Comparison of ENCODE assay signal across 18 mouse cellular contexts in genomic region chr4:107211465-107211864, GRCm38 (mm10). TPM values are rescaled to one million over a fixed set of nuclear protein-coding genes. Genes with fewer than 3 reads are reported as not detected.
DNase-seq lines count a peak whose midpoint lies in the region; ATAC-seq and TF ChIP-seq lines count a peak whose summit lies in the region.
"Had no signal": no experiment of that assay in that cellular context is flagged by ENCODE, and none has a peak within 500 bp of the region (broad histone marks: within the 10 kb centered on the region; RNA-seq: fewer than 3 reads in every experiment).

No protein-coding gene starts in this region.

- no peaks in the 10 kb centered on the region for H3K27me3 ChIP-seq in midbrain, postnatal 0 days (ENCODE audit: insufficient read depth, low read length)
- H3K27me3 ChIP-seq: forebrain, embryonic 15.5 days; limb, embryonic 15.5 days; neural tube, embryonic 12.5 days had no signal

- H3K36me3 ChIP-seq in midbrain, postnatal 0 days (ENCODE audit: insufficient read depth, low read length): peaks cover 15% of the 10 kb centered on the region

- ATAC-seq in midbrain, postnatal 0 days (ENCODE audit: low FRiP score): no peak
- ATAC-seq: activated CD4-positive, CD25-positive, alpha-beta regulatory T cell, adult 4 months; forebrain, embryonic 15.5 days; hindbrain, embryonic 16.5 days had no signal

- DNase-seq in left cerebral cortex, postnatal 10 days (ENCODE audit: extremely low spot score in 1 of 2, low spot score in 2 of 2): peak; percentile 20 to 45
- DNase-seq in left cerebral cortex, postnatal 4 days: no peak
- peak; percentile 83 to 92 for DNase-seq in lung, adult 18-20 months
- peak; percentile 77 for DNase-seq in lung, postnatal 14 days
- peak; percentile 47 for DNase-seq in telencephalon, adult 2 months (ENCODE audit: low read depth, low spot score)
- no peak for DNase-seq in midbrain, postnatal 0 days (ENCODE audit: low spot score)
- DNase-seq in adrenal gland, postnatal 10 days: no peak
- DNase-seq: cerebellum, adult 11 months; midbrain, embryonic 14.5 days had no signal

- intact Hi-C loops in left cerebral cortex, postnatal 10 days (cut with DNase I): no loop called here
- intact Hi-C loops in left cerebral cortex, postnatal 4 days (cut with DNase I): no loop called here

- no peaks in the 10 kb centered on the region for H3K4me1 ChIP-seq in midbrain, postnatal 0 days (ENCODE audit: insufficient read depth, low read length)
- H3K4me1 ChIP-seq: forebrain, embryonic 15.5 days; limb, embryonic 15.5 days; neural tube, embryonic 12.5 days had no signal

- H3K4me2 ChIP-seq in midbrain, postnatal 0 days (ENCODE audit: low read depth, low read length, poor library complexity, severe bottlenecking): no peak overlapping the region
- H3K4me2 ChIP-seq: forebrain, embryonic 15.5 days; limb, embryonic 15.5 days; neural tube, embryonic 12.5 days had no signal

- H3K9ac ChIP-seq in midbrain, postnatal 0 days (replicated peaks; ENCODE audit: low read length, poor library complexity, severe bottlenecking): no peak overlapping the region
- H3K9ac ChIP-seq: forebrain, embryonic 15.5 days; limb, embryonic 15.5 days; neural tube, embryonic 12.5 days had no signal

- no peaks in the 10 kb centered on the region for H3K9me3 ChIP-seq in midbrain, postnatal 0 days (ENCODE audit: low read length)
- H3K9me3 ChIP-seq: forebrain, embryonic 15.5 days; limb, embryonic 15.5 days; neural tube, embryonic 12.5 days had no signal

- H3K27ac ChIP-seq in midbrain, postnatal 0 days (ENCODE audit: low read depth, low read length): no peak overlapping the region
- H3K27ac ChIP-seq: forebrain, embryonic 15.5 days; kidney, postnatal 0 days; limb, embryonic 15.5 days; neural tube, embryonic 12.5 days had no signal

- 62% methylated on average over 4 of the region's 4 CpGs for WGBS in midbrain, postnatal 0 days

- no peak overlapping the region for H3K4me3 ChIP-seq in midbrain, postnatal 0 days (ENCODE audit: low read depth, low read length)
- H3K4me3 ChIP-seq: forebrain, embryonic 15.5 days; limb, embryonic 15.5 days; neural tube, embryonic 12.5 days had no signal

- no peak for TF ChIP-seq CTCF in midbrain, postnatal 0 days (IDR thresholded peaks at IDR 0.05)

RNA-seq across cellular contexts. Expression of gene Ldlrad1, which starts 2.5 kb away (rescaled TPM):
- total RNA-seq in left cerebral cortex, postnatal 10 days (2021): not detected
- total RNA-seq in left cerebral cortex, postnatal 4 days (2021): not detected
- total RNA-seq in midbrain, postnatal 0 days (2014; rRNA removed): not detected in 2 replicates
- polyA plus RNA-seq in midbrain, postnatal 0 days (2015; fragmentation: Nextera tagmentation; extraction: Ambion mirVana): not detected in 2 replicates
- under 1 TPM in 1 of 2 experiments, not detected in 1; 0.27 TPM for total RNA-seq in adrenal gland, postnatal 10 days (2021)
- total RNA-seq: adrenal gland, postnatal 4 days; heart, postnatal 25 days; layer of hippocampus, postnatal 36 days had no signal
- polyA plus RNA-seq: forebrain, embryonic 15.5 days; hindbrain, embryonic 16.5 days; kidney, postnatal 0 days; limb, embryonic 15.5 days; midbrain, embryonic 14.5 days; neural tube, embryonic 12.5 days had no signal

RNA-seq across cellular contexts. Expression of gene Tceanc2, which starts 32.5 kb away (rescaled TPM):
- total RNA-seq in left cerebral cortex, postnatal 10 days (2021): 10 to 100 TPM; 18.5 to 22.0 TPM
- 10 to 100 TPM; 24.4 to 27.4 TPM for total RNA-seq in left cerebral cortex, postnatal 4 days (2021)
- total RNA-seq in midbrain, postnatal 0 days (2014; rRNA removed): 8.1 and 12.1 TPM in 2 replicates
- 21.3 and 33.4 TPM in 2 replicates for polyA plus RNA-seq in midbrain, postnatal 0 days (2015; fragmentation: Nextera tagmentation; extraction: Ambion mirVana)
- 10 to 100 TPM; 22.4 to 22.8 TPM for total RNA-seq in adrenal gland, postnatal 10 days (2021)

RNA-seq across cellular contexts. Expression of gene Tmem59, which starts 33.3 kb away (rescaled TPM):
- 100 to 1,000 TPM; 168 to 176 TPM for total RNA-seq in left cerebral cortex, postnatal 10 days (2021)
- 100 to 1,000 TPM; 115 to 118 TPM for total RNA-seq in left cerebral cortex, postnatal 4 days (2021)
- total RNA-seq in midbrain, postnatal 0 days (2014; rRNA removed): 127 and 153 TPM in 2 replicates
- polyA plus RNA-seq in midbrain, postnatal 0 days (2015; fragmentation: Nextera tagmentation; extraction: Ambion mirVana): 338 and 347 TPM in 2 replicates
- total RNA-seq in adrenal gland, postnatal 10 days (2021): 100 to 1,000 TPM; 288 to 289 TPM

RNA-seq across cellular contexts. Expression of gene Lrrc42, which starts 41.9 kb away (rescaled TPM):
- total RNA-seq in left cerebral cortex, postnatal 10 days (2021): 10 to 100 TPM; 33.9 to 38.2 TPM
- 10 to 100 TPM; 40.3 to 44.8 TPM for total RNA-seq in left cerebral cortex, postnatal 4 days (2021)
- 15.0 and 16.3 TPM in 2 replicates for total RNA-seq in midbrain, postnatal 0 days (2014; rRNA removed)
- polyA plus RNA-seq in midbrain, postnatal 0 days (2015; fragmentation: Nextera tagmentation; extraction: Ambion mirVana): 35.5 and 36.3 TPM in 2 replicates
- total RNA-seq in adrenal gland, postnatal 10 days (2021): 10 to 100 TPM; 29.3 to 29.5 TPM

RNA-seq across cellular contexts. Expression of gene Hspb11, which starts 41.9 kb away (rescaled TPM):
- total RNA-seq in left cerebral cortex, postnatal 10 days (2021): 10 to 100 TPM; 16.8 to 22.4 TPM
- 10 to 100 TPM; 14.8 to 20.0 TPM for total RNA-seq in left cerebral cortex, postnatal 4 days (2021)
- total RNA-seq in midbrain, postnatal 0 days (2014; rRNA removed): 10.6 and 12.8 TPM in 2 replicates
- polyA plus RNA-seq in midbrain, postnatal 0 days (2015; fragmentation: Nextera tagmentation; extraction: Ambion mirVana): 29.7 and 33.2 TPM in 2 replicates
- total RNA-seq in adrenal gland, postnatal 10 days (2021): 10 to 100 TPM; 21.9 to 28.5 TPM

Comparison
In these comparisons a context has a peak if more than half of its experiments do, and no peak if none do; other contexts are left out.
1. DNase-seq: peak in left cerebral cortex, postnatal 10 days (2 of 2), lung, adult 18-20 months (2 of 2), lung, postnatal 14 days (single experiment) and telencephalon, adult 2 months (single experiment); none in left cerebral cortex, postnatal 4 days (single experiment), midbrain, postnatal 0 days (single experiment) and adrenal gland, postnatal 10 days (single experiment).